Mouse (Mus musculus): ENCODE measurements around the gene Aldh3a2. TPM values are rescaled to one million over a fixed set of nuclear protein-coding genes. Genes with fewer than 3 reads are reported as not detected.

The Aldh3a2 gene
- polyA plus RNA-seq, 1 experiment from 2014 or later, result 41.0 TPM

GRCm38 (mm10) chr11:61270406-61270805 lies 3.1 kb upstream of the Aldh3a2 start:
- ATAC-seq (ENCODE audit: insufficient read depth, low FRiP score, low read depth), result no peak
- WGBS, result 81% methylated on average over 5 of the region's 5 CpGs

DNA sequence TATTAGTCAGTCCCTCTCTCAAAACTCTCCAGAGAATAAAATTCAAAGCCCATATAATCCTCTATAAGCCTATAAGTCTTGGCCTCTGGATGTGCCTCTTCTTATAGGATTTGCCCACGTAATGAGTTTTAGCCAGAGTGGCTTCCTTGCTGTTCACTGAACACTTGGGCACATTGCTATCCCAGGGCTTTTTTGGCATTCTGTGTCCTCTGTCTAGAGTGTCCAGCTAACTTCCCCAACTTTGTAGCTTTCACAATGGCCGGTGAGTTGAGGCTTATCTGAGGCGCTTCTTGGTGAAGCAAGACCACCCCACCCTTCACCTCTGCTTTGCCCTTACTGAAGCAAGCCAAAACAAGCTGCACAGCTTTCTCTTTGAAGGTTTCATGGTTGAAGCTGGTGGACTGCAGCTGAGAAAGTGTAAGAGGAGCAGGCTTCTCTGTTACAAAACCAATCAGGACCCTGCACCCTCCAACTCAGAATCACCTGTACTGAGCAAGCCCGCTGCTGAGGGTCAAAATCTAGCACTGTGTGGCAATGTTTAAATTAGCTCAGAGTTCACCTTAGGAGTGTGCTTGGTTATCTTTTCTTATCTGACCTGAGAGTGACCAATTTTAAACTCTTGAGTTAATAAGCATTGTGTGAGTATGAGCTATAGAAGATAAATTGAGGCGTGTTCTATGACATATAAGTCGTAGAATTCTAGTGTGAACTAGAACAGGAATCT lies 1.5 kb upstream of the Aldh3a2 start:
- Histone ChIP-seq H3K27ac (peak overlapping the region; percentile 21; the same call in 1 of the 2 replicates), H3K4me2 (no peak overlapping the region), H3K36me3 (no peaks in the 10 kb centered on the region), H3K27me3 (replicated peaks) (no peaks in the 10 kb centered on the region), H3K4me1 (no peaks in the 10 kb centered on the region), H3K9ac (no peak overlapping the region), H3K9me3 (no peaks in the 10 kb centered on the region), H3K4me3 (replicated peaks) (no peak overlapping the region)
- 73% methylated on average over 6 of the region's 6 CpGs for WGBS
- ATAC-seq (ENCODE audit: insufficient read depth, low FRiP score, low read depth), result no peak

More at GRCm38 (mm10) chr11:61270406-61270805, 3.1 kb upstream of the Aldh3a2 start:
- no peaks in the 10 kb centered on the region for H3K4me1 ChIP-seq
- no peaks in the 10 kb centered on the region for H3K9me3 ChIP-seq
- H3K27ac ChIP-seq, result no peak overlapping the region
- H3K4me3 ChIP-seq (replicated peaks), result no peak overlapping the region
- H3K27me3 ChIP-seq (replicated peaks), result no peaks in the 10 kb centered on the region
- no peak overlapping the region for H3K9ac ChIP-seq
- no peak overlapping the region for H3K4me2 ChIP-seq
- no peaks in the 10 kb centered on the region for H3K36me3 ChIP-seq

GRCm38 (mm10) chr11:61263841-61264240 lies 3.4 kb downstream of the Aldh3a2 start:
- peaks cover 31% of the 10 kb centered on the region; the same call in 1 of the 2 replicates for H3K36me3 ChIP-seq
- no peaks in the 10 kb centered on the region for H3K9me3 ChIP-seq
- no peak overlapping the region for H3K4me2 ChIP-seq
- no peak overlapping the region for H3K27ac ChIP-seq
- no peaks in the 10 kb centered on the region for H3K27me3 ChIP-seq (replicated peaks)
- H3K4me3 ChIP-seq (replicated peaks), result no peak overlapping the region
- no peak overlapping the region for H3K9ac ChIP-seq
- 89% methylated on average over 1 of the region's 1 CpGs for WGBS
- no peak for ATAC-seq (ENCODE audit: insufficient read depth, low FRiP score, low read depth)
- no peaks in the 10 kb centered on the region for H3K4me1 ChIP-seq

GRCm38 (mm10) chr11:61262516-61262915 lies 4.7 kb downstream of the Aldh3a2 start:
- no peak overlapping the region for H3K9ac ChIP-seq
- no peak overlapping the region for H3K4me2 ChIP-seq
- H3K9me3 ChIP-seq, result no peaks in the 10 kb centered on the region
- WGBS, result 93% methylated on average over 14 of the region's 14 CpGs
- no peak for ATAC-seq (ENCODE audit: insufficient read depth, low FRiP score, low read depth)
- no peaks in the 10 kb centered on the region for H3K4me1 ChIP-seq
- no peak overlapping the region for H3K27ac ChIP-seq
- H3K36me3 ChIP-seq, result peaks cover 39% of the 10 kb centered on the region; the same call in 1 of the 2 replicates
- no peak overlapping the region for H3K4me3 ChIP-seq (replicated peaks)
- no peaks in the 10 kb centered on the region for H3K27me3 ChIP-seq (replicated peaks)

DNA sequence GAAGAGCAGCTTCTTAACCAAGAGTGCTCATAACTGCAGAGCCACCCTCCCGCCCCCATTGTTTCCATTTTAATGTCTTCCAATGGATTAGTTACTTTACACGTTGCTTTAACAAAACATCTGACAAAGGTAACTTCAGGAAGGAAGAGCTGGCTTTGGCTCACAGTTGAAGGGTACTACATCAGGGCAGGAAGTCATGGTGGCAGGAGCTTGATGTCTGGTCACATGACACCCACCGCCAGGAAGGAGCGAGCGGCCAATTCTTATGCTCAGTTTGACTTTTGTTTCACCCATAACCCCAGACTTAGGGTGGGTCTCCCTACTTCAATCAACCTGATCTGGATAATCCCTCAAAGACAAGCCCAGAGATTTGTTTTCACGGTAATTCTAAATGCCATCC lies 8.2 kb downstream of the Aldh3a2 start:
- H3K9me3 ChIP-seq, result no peaks in the 10 kb centered on the region
- H3K27ac ChIP-seq, result no peak overlapping the region
- H3K4me1 ChIP-seq, result no peaks in the 10 kb centered on the region
- no peaks in the 10 kb centered on the region for H3K27me3 ChIP-seq (replicated peaks)
- H3K4me3 ChIP-seq (replicated peaks), result no peak overlapping the region
- H3K36me3 ChIP-seq, result peaks cover 54% of the 10 kb centered on the region
- WGBS, result 93% methylated on average over 6 of the region's 6 CpGs
- no peak overlapping the region for H3K4me2 ChIP-seq
- no peak overlapping the region for H3K9ac ChIP-seq
- ATAC-seq (ENCODE audit: insufficient read depth, low FRiP score, low read depth), result no peak

GRCm38 (mm10) chr11:61252807-61253206 lies 14.5 kb downstream of the Aldh3a2 start:
- Histone ChIP-seq H3K27me3 (replicated peaks) (no peaks in the 10 kb centered on the region), H3K36me3 (peaks cover 46% of the 10 kb centered on the region), H3K4me3 (replicated peaks) (no peak overlapping the region), H3K9me3 (no peaks in the 10 kb centered on the region), H3K27ac (no peak overlapping the region), H3K9ac (no peak overlapping the region), H3K4me1 (no peaks in the 10 kb centered on the region), H3K4me2 (no peak overlapping the region)
- ATAC-seq (ENCODE audit: insufficient read depth, low FRiP score, low read depth), result no peak
- 94% methylated on average over 12 of the region's 12 CpGs for WGBS

GRCm38 (mm10) chr11:61251741-61252140 lies 15.5 kb downstream of the Aldh3a2 start:
- Histone ChIP-seq H3K4me1 (no peaks in the 10 kb centered on the region), H3K36me3 (peaks cover 50% of the 10 kb centered on the region), H3K4me2 (no peak overlapping the region), H3K9me3 (no peaks in the 10 kb centered on the region), H3K27me3 (replicated peaks) (no peaks in the 10 kb centered on the region), H3K9ac (no peak overlapping the region), H3K4me3 (replicated peaks) (no peak overlapping the region), H3K27ac (no peak overlapping the region)
- WGBS, result 84% methylated on average over 10 of the region's 10 CpGs
- no peak for ATAC-seq (ENCODE audit: insufficient read depth, low FRiP score, low read depth)

DNA sequence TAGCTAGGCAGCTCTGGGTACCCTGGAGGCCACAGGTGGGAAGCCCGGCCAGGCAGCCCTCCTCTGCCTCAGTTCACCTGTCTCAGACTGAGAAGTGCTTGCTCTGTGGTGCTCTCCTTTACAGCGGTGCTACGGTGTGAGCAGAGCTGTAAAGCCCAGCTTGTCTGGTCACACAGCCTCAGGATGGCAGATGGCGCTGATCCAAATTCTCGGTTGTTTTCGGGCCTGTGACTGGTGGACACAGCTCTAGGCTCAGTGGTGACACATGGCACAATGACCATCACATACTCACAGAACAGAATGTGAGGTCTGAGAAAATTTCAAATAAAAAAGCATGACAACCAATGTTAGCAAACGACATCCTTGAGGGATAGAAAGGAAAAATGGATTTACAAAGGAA lies 22.9 kb downstream of the Aldh3a2 start:
- Histone ChIP-seq H3K4me2 (no peak overlapping the region), H3K4me1 (no peaks in the 10 kb centered on the region), H3K27ac (no peak overlapping the region), H3K36me3 (peaks cover 19% of the 10 kb centered on the region), H3K4me3 (replicated peaks) (no peak overlapping the region), H3K9me3 (no peaks in the 10 kb centered on the region), H3K27me3 (replicated peaks) (no peaks in the 10 kb centered on the region), H3K9ac (no peak overlapping the region)
- no peak for ATAC-seq (ENCODE audit: insufficient read depth, low FRiP score, low read depth)
- WGBS, result 86% methylated on average over 7 of the region's 7 CpGs

- peak; percentile 73 for ATAC-seq (ENCODE audit: insufficient read depth, low FRiP score, low read depth)
These were observed 31.2 kb downstream of the Aldh3a2 start for GRCm38 (mm10) chr11:61236015-61236414.

GRCm38 (mm10) chr11:61234174-61234573 lies 33.1 kb downstream of the Aldh3a2 start:
- WGBS, result 21% methylated on average over 5 of the region's 5 CpGs
- Histone ChIP-seq H3K4me2 (no peak overlapping the region), H3K4me3 (replicated peaks) (no peak overlapping the region), H3K27me3 (replicated peaks) (no peaks in the 10 kb centered on the region), H3K9me3 (no peaks in the 10 kb centered on the region), H3K9ac (no peak overlapping the region), H3K4me1 (no peaks in the 10 kb centered on the region), H3K36me3 (no peaks in the 10 kb centered on the region), H3K27ac (no peak overlapping the region)
- no peak for ATAC-seq (ENCODE audit: insufficient read depth, low FRiP score, low read depth)

More at GRCm38 (mm10) chr11:61236015-61236414, 31.2 kb downstream of the Aldh3a2 start:
- Histone ChIP-seq H3K4me1 (no peaks in the 10 kb centered on the region), H3K9me3 (no peaks in the 10 kb centered on the region), H3K36me3 (no peaks in the 10 kb centered on the region), H3K27ac (no peak overlapping the region), H3K9ac (no peak overlapping the region), H3K27me3 (replicated peaks) (no peaks in the 10 kb centered on the region), H3K4me2 (no peak overlapping the region), H3K4me3 (replicated peaks) (no peak overlapping the region)
- WGBS, result 71% methylated on average over 3 of the region's 3 CpGs

- Histone ChIP-seq H3K27ac (no peak overlapping the region), H3K9ac (no peak overlapping the region), H3K27me3 (replicated peaks) (no peaks in the 10 kb centered on the region), H3K4me2 (peak overlapping the region; percentile 34), H3K4me1 (no peaks in the 10 kb centered on the region), H3K4me3 (replicated peaks) (no peak overlapping the region), H3K36me3 (no peaks in the 10 kb centered on the region), H3K9me3 (no peaks in the 10 kb centered on the region)
- ATAC-seq (ENCODE audit: insufficient read depth, low FRiP score, low read depth), result peak; percentile 40; the same call in 1 of the 2 replicates
- 5% methylated on average over 9 of the region's 9 CpGs for WGBS
These were observed 35.9 kb downstream of the Aldh3a2 start for GRCm38 (mm10) chr11:61231329-61231728.

DNA sequence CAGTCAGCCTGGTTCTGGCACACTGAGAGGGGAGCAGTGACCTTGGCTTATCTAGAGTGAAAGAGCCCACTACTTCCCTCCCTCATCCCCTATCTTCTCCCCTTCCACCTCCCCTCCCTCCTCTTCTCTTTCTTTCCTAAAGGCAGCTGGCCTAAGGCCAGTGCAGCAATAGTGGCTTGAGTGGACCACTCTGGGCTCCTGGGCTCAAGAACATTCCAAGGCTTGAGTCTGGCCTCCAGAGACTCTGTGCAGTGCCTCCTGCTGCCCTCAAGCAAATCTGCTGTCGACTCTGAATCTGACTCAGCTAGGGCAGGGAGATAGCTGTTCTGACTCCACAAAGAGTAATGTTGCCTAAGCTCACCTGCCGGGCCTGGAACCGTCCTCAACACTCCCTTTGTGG lies 38.9 kb downstream of the Aldh3a2 start:
- Histone ChIP-seq H3K4me1 (0 out of 2 replicates have a peak, but pooled peaks cover 3% of the 10 kb centered on the region), H3K9ac (no peak overlapping the region), H3K9me3 (no peaks in the 10 kb centered on the region), H3K4me2 (no peak overlapping the region), H3K36me3 (no peaks in the 10 kb centered on the region), H3K4me3 (replicated peaks) (no peak overlapping the region), H3K27me3 (replicated peaks) (no peaks in the 10 kb centered on the region), H3K27ac (no peak overlapping the region)
- 71% methylated on average over 3 of the region's 3 CpGs for WGBS
- no peak for ATAC-seq (ENCODE audit: insufficient read depth, low FRiP score, low read depth)
